Mouse (Mus musculus) embryonic facial prominence, embryonic 13.5 days (tissue): ENCODE data around the gene Cnga2. TPM values are rescaled to one million over a fixed set of nuclear protein-coding genes. Genes with fewer than 3 reads are reported as not detected.

Experiments used
- polyA plus RNA-seq: library from polyadenylated mRNA; unstranded; fragments of >200 nt; fragmentation: Nextera tagmentation; extraction: Ambion mirVana; gene quantifications from 2 replicates; pipeline ENCODE4 v1.2.1, GENCODE M21; 2015

Cnga2 gene
- polyA plus RNA-seq, 1 experiment from 2014 or later: 0.66 TPM

Other genes with a start within 250 kb of the Cnga2 start
- gene Vma21, start 175.9 kb upstream of the Cnga2 start, polyA plus RNA-seq: 41.4 and 44.7 TPM in 2 replicates
- not detected in 2 replicates for gene Gm1141, start 70.8 kb upstream of the Cnga2 start, polyA plus RNA-seq
- 10.1 and 10.5 TPM in 2 replicates for gene Prrg3, start 29.2 kb upstream of the Cnga2 start, polyA plus RNA-seq
- gene Fate1, start 18.9 kb upstream of the Cnga2 start, polyA plus RNA-seq: not detected in 2 replicates
- gene Magea4, start 230.2 kb downstream of the Cnga2 start, polyA plus RNA-seq: not detected in 2 replicates